Mouse (Mus musculus) forebrain, embryonic 16.5 days (tissue): ENCODE measurements around the gene Prex1. TPM values are rescaled to one million over a fixed set of nuclear protein-coding genes. Genes with fewer than 3 reads are reported as not detected.
A peak's percentile ranks its signal among the peaks of the same experiment; 100 is the strongest.

Experiments
- ATAC-seq: fragments of 200-750 bp; cut with Nextera tagmentation; 2 replicates; pipeline ENCODE4 v1.8.0; 2017; ENCODE audit warnings: mild to moderate bottlenecking, moderate library complexity
- H3K27ac ChIP-seq: fragments of 300-500 bp; sonication (generic); 2 replicates; pipeline ENCODE4 v1.5.1; 2014; ENCODE audit warnings: low read length, control low read depth
- H3K27me3 ChIP-seq: fragments of 300-500 bp; sonication (generic); replicated peaks from 2 replicates; pipeline ENCODE4 v1.6.1; 2014; ENCODE audit warnings: low read length; ENCODE audit not compliant: control insufficient read depth, insufficient read depth
- H3K36me3 ChIP-seq: fragments of 300-500 bp; sonication (generic); 2 replicates; pipeline ENCODE4 v1.6.1; 2014; ENCODE audit not compliant: control insufficient read depth, insufficient read depth
- H3K4me1 ChIP-seq: fragments of 300-500 bp; sonication (generic); replicated peaks from 2 replicates; pipeline ENCODE4 v1.6.1; 2014; ENCODE audit warnings: low read length; ENCODE audit not compliant: control insufficient read depth, insufficient read depth
- H3K4me2 ChIP-seq: fragments of 300-500 bp; sonication (generic); 2 replicates; pipeline ENCODE4 v1.6.1; 2014; ENCODE audit warnings: mild to moderate bottlenecking, low read length, control low read depth
- H3K4me3 ChIP-seq: fragments of 300-500 bp; sonication (generic); replicated peaks from 2 replicates; pipeline ENCODE4 v1.5.1; 2014; ENCODE audit warnings: mild to moderate bottlenecking, low read length, control low read depth
- H3K9ac ChIP-seq: fragments of 300-500 bp; sonication (generic); replicated peaks from 2 replicates; pipeline ENCODE4 v1.6.1; 2014; ENCODE audit warnings: low read depth, low read length, control low read depth
- H3K9me3 ChIP-seq: fragments of 300-500 bp; sonication (generic); 2 replicates; pipeline ENCODE4 v1.6.1; 2016; ENCODE audit warnings: low read length; ENCODE audit not compliant: control insufficient read depth
- WGBS: fragments of 180-500 bp; shearing (Covaris S2); extraction: QIAGEN DNeasy Blood & Tissue Kit; methylation state at CpG from one replicate; pipeline ENCODE4 v1.1.7; 2014; 5-methylcytosine and 5-hydroxymethylcytosine counted together
- polyA plus RNA-seq: library from polyadenylated mRNA; unstranded; fragments of >200 nt; fragmentation: Nextera tagmentation; extraction: Ambion mirVana; gene quantifications from 2 replicates; pipeline ENCODE4 v1.2.1, GENCODE M21; 2015

Gene Prex1
- polyA plus RNA-seq, 1 experiment from 2014 or later, result 38.5 TPM

- peak; percentile 32 for ATAC-seq
- Histone ChIP-seq H3K36me3 (peaks cover 6% of the 10 kb centered on the region; the same call in 1 of the 2 replicates), H3K4me3 (no peak overlapping the region), H3K4me1 (no peaks in the 10 kb centered on the region), H3K9me3 (no peaks in the 10 kb centered on the region), H3K27me3 (no peaks in the 10 kb centered on the region), H3K27ac (no peak overlapping the region), H3K4me2 (no peak overlapping the region), H3K9ac (no peak overlapping the region)
- WGBS, result 54% methylated on average over 15 of the region's 17 CpGs
These were observed 138.2 kb downstream of the Prex1 start for GRCm38 (mm10) chr2:166575419-166575818.

GRCm38 (mm10) chr2:166574934-166575333 is 138.7 kb downstream of the Prex1 start:
- peak; percentile 21 for ATAC-seq
- no peak overlapping the region for H3K27ac ChIP-seq
- 17% methylated on average over 7 of the region's 7 CpGs for WGBS
- H3K9me3 ChIP-seq, result no peaks in the 10 kb centered on the region
- H3K9ac ChIP-seq, result no peak overlapping the region
- H3K4me2 ChIP-seq, result no peak overlapping the region
- no peaks in the 10 kb centered on the region for H3K27me3 ChIP-seq
- H3K36me3 ChIP-seq, result peaks cover 6% of the 10 kb centered on the region; the same call in 1 of the 2 replicates
- H3K4me1 ChIP-seq, result no peaks in the 10 kb centered on the region
- H3K4me3 ChIP-seq, result no peak overlapping the region

DNA sequence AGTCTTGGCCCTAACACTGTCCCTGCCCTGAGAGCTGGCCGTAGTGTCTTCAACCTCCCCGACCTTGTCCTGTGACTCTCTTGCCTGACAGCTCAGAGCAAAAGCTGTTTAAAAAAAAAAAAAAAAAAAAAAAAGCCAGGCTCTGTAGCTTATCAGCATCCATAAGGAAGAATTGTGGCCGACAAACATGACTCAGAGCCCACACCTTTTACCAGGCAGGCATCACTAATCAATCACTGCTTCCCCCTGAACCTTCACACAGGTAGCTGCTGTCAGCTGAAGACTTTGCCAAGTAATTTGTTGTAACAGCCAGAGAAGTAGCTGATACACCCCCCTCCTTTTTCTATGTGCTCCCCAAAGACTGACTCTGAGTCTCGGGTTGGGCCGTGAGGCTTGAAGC is 140.0 kb downstream of the Prex1 start:
- H3K4me2 ChIP-seq, result no peak overlapping the region
- peaks cover 6% of the 10 kb centered on the region; the same call in 1 of the 2 replicates for H3K36me3 ChIP-seq
- H3K4me1 ChIP-seq, result no peaks in the 10 kb centered on the region
- H3K4me3 ChIP-seq, result no peak overlapping the region
- no peak overlapping the region for H3K9ac ChIP-seq
- WGBS, result 96% methylated on average over 5 of the region's 5 CpGs
- H3K9me3 ChIP-seq, result no peaks in the 10 kb centered on the region
- no peak for ATAC-seq
- H3K27ac ChIP-seq, result no peak overlapping the region
- no peaks in the 10 kb centered on the region for H3K27me3 ChIP-seq

- H3K27me3 ChIP-seq, result no peaks in the 10 kb centered on the region
- H3K36me3 ChIP-seq, result peaks cover 6% of the 10 kb centered on the region; the same call in 1 of the 2 replicates
- no peak overlapping the region for H3K9ac ChIP-seq
- no peak for ATAC-seq
- H3K4me1 ChIP-seq, result no peaks in the 10 kb centered on the region
- H3K9me3 ChIP-seq, result no peaks in the 10 kb centered on the region
- H3K27ac ChIP-seq, result no peak overlapping the region
- no peak overlapping the region for H3K4me2 ChIP-seq
- H3K4me3 ChIP-seq, result no peak overlapping the region
- WGBS, result 93% methylated on average over 3 of the region's 3 CpGs
These were observed 141.3 kb downstream of the Prex1 start for GRCm38 (mm10) chr2:166572297-166572696.

DNA sequence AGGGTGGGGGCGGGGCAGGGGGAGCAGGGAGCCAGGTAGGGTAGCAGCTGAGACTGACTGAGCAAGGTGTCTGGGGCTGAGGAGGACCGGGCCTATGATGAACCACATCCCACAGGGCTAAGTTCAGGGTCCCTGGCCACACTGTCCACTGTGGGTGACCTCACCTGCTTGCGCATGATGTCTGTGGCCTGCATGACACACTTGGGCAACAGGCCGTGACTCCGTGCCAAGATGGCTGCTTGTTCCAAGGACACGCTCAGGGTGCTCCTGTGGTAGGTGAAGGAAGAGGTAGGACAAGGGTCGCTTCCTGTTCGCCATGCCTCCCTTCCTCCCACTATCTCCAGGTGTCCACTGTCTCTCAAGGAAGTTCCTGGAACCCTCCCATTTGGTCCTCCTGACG is 144.4 kb downstream of the Prex1 start:
- no peaks in the 10 kb centered on the region for H3K27me3 ChIP-seq
- no peak for ATAC-seq
- no peak overlapping the region for H3K9ac ChIP-seq
- H3K27ac ChIP-seq, result no peak overlapping the region
- no peak overlapping the region for H3K4me3 ChIP-seq
- H3K4me2 ChIP-seq, result no peak overlapping the region
- WGBS, result 92% methylated on average over 9 of the region's 9 CpGs
- no peaks in the 10 kb centered on the region for H3K9me3 ChIP-seq
- H3K4me1 ChIP-seq, result no peaks in the 10 kb centered on the region
- peaks cover 6% of the 10 kb centered on the region; the same call in 1 of the 2 replicates for H3K36me3 ChIP-seq

DNA sequence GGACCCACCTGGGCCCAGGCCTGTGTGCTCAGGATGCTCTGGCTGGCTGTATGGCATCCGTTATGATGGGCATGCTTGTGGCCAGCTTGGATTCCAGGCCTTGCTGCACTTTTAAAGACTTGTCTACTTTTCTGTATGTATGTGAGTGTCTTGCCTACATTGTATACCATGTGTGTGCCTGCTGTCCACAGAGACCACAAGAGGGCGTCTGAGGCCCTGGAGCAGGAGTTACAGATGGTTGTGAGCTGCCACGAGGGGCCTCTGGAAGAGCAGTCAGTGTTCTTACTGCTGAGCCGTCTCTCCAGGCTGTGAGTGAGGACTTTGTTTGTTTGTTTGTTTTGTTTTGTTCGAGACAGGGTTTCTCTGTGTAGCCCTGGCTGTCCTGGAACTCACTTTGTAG is 148.1 kb downstream of the Prex1 start:
- Histone ChIP-seq H3K9me3 (no peaks in the 10 kb centered on the region), H3K4me2 (no peak overlapping the region), H3K4me3 (no peak overlapping the region), H3K27me3 (no peaks in the 10 kb centered on the region), H3K9ac (no peak overlapping the region), H3K36me3 (no peaks in the 10 kb centered on the region), H3K4me1 (no peaks in the 10 kb centered on the region), H3K27ac (no peak overlapping the region)
- no peak for ATAC-seq
- WGBS, result 76% methylated on average over 5 of the region's 5 CpGs

- ATAC-seq, result peak; percentile 56
- Histone ChIP-seq H3K4me2 (no peak overlapping the region), H3K9me3 (no peaks in the 10 kb centered on the region), H3K27ac (no peak overlapping the region), H3K4me1 (no peaks in the 10 kb centered on the region; the same call in 1 of the 2 replicates), H3K4me3 (no peak overlapping the region), H3K36me3 (no peaks in the 10 kb centered on the region), H3K9ac (no peak overlapping the region), H3K27me3 (no peaks in the 10 kb centered on the region)
- 3% methylated on average over 11 of the region's 11 CpGs for WGBS
These were observed 149.2 kb downstream of the Prex1 start for GRCm38 (mm10) chr2:166564455-166564854.

- no peaks in the 10 kb centered on the region for H3K9me3 ChIP-seq
- H3K27me3 ChIP-seq, result no peaks in the 10 kb centered on the region
- peak; percentile 62 for ATAC-seq
- H3K4me3 ChIP-seq, result no peak overlapping the region
- H3K9ac ChIP-seq, result no peak overlapping the region
- H3K27ac ChIP-seq, result no peak overlapping the region
- peaks cover 4% of the 10 kb centered on the region; the same call in 1 of the 2 replicates for H3K4me1 ChIP-seq
- WGBS, result 12% methylated on average over 6 of the region's 6 CpGs
- no peaks in the 10 kb centered on the region for H3K36me3 ChIP-seq
- H3K4me2 ChIP-seq, result no peak overlapping the region
These were observed 149.7 kb downstream of the Prex1 start for GRCm38 (mm10) chr2:166563890-166564289.

- no peak overlapping the region for H3K9ac ChIP-seq
- WGBS, result 90% methylated on average over 9 of the region's 9 CpGs
- no peaks in the 10 kb centered on the region for H3K27me3 ChIP-seq
- no peak for ATAC-seq
- H3K36me3 ChIP-seq, result no peaks in the 10 kb centered on the region
- H3K9me3 ChIP-seq, result no peaks in the 10 kb centered on the region
- H3K4me1 ChIP-seq, result peaks cover 11% of the 10 kb centered on the region
- no peak overlapping the region for H3K4me3 ChIP-seq
- H3K4me2 ChIP-seq, result no peak overlapping the region
- no peak overlapping the region for H3K27ac ChIP-seq
These were observed 150.6 kb downstream of the Prex1 start for GRCm38 (mm10) chr2:166563076-166563475.

- 79% methylated on average over 7 of the region's 7 CpGs for WGBS
These were observed 151.9 kb downstream of the Prex1 start for GRCm38 (mm10) chr2:166561781-166562180.

More at GRCm38 (mm10) chr2:166561781-166562180, 151.9 kb downstream of the Prex1 start:
- no peak for ATAC-seq
- H3K9me3 ChIP-seq, result no peaks in the 10 kb centered on the region
- H3K27me3 ChIP-seq, result no peaks in the 10 kb centered on the region
- H3K4me2 ChIP-seq, result no peak overlapping the region
- H3K9ac ChIP-seq, result no peak overlapping the region
- H3K36me3 ChIP-seq, result no peaks in the 10 kb centered on the region
- no peak overlapping the region for H3K4me3 ChIP-seq
- H3K27ac ChIP-seq, result no peak overlapping the region
- H3K4me1 ChIP-seq, result peaks cover 14% of the 10 kb centered on the region
